Mouse (Mus musculus): ENCODE data around the gene Nudt4.

DNA sequence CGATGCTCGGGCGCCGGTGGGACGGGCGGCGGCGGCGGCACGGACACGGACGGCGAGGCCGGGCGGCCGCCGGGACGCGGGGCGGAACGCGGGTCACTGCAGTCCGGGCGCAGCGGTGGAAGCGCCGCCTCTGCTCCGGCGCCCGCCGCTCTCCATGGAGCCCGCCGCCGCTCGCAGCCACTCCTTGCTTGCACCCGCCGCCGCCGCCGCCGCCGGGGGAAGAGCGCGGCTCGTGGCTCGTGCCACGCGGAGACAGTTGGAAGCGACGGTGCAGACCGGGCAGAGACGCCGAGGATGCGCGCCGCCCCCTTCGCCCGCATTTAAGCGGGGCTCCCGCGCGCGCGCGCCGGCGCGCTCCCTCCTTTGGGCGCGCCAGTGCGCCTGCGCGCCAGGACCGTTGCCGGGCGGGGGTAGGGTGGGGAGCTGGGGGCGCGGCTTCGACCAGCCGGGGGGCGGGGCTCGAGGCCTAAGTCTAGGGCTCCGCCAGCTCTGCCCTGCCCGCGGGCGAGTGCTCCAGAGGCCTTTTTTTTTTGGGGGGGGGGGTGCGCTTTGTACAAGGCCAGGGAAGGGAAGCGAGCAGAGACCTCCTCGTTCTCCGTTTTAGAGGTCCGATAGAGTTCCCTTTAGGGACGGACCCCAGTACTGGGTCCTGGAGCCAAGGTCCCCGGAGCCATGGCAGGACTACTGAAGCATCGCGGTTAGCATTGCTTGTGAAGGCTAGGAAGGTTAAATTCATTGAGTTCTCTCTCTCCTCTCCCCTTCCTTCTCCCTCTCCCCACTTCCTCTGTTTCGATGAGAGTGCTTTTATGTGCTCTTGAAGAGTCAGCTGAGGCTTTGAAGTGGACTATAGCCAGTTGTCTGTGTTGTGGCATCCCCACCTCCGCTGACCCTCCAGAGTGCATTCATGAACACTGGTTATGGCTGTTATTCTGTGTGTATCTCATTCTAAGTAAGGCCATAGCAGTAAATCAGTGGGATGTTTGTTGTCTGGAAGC, at the start of gene Nudt4:
- TF ChIP-seq CTCF (IDR thresholded peaks at IDR 0.05; ENCODE audit: low read depth, low read length) (no peak), POLR2A (IDR thresholded peaks at IDR 0.05; ENCODE audit: extremely low read depth, insufficient read depth, low read length) (peak; percentile 95)
